Mouse (Mus musculus) right cerebral cortex, postnatal 14 days (tissue): ENCODE measurements around the gene Caprin1.

Experiments used
- DNase-seq: peaks from one replicate; pipeline ENCODE4 v3.0.0; 2022

Caprin1 gene

DNA sequence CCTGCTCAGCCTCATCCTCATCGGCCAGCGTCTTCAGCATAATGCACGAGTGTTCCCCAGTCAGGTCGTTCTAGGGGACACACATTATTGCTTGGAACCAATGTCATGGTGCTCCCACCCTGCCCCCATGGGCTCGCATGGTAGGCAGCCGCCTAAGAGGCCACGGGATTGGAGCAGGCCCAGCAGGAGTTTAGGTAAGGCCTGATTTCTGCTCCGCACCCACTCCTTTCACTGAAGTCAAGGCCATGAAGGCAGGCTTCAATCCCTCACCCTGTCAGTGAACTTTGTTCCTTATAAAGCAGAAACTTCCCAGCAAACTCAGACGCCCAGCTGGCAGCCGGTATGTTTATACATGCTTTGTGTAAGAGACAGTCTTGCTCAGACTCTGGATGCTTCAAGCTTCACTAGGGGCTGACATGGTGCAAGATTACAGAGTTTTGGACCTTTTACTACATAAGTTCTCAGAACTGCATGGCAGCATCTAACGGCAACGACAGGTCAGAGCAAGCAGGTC is 69.4 kb downstream of the Caprin1 start:
- no peak for DNase-seq

DNA sequence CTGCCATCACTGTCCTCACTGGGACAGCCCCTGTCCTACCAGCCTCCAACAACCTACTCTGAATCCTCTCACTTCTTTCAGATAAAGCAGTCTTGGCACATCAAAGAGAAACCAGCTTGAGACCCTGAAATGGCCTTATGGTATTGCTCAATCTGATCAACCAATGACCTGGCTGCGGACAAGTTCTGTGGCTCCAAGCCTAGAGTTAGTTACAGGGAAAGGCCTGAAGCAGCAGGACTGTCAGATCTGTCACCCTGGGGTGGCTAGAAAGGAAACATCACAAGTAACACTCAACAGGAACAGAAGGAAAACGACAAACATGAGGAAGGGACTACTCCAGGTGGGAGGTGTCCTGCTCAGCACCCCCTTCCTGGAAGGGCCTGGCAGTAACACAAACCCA is 72.9 kb downstream of the Caprin1 start:
- no peak for DNase-seq

DNA sequence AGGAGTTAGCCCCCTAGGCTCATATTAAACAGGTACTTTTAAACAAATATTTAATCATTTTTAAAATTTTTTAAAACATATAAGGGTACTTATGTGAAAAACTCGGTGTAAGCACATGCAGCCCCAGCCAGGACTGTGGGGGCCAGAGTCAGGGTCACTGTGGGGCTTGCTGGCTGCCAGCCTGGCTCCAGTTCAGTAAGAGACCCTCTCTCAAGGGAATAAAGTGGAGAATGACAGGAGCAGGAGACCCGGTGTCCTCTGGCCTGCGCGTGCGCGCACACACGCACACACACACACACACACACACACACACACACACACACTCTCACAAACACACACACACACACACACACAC is 78.2 kb downstream of the Caprin1 start:
- DNase-seq: no peak

DNA sequence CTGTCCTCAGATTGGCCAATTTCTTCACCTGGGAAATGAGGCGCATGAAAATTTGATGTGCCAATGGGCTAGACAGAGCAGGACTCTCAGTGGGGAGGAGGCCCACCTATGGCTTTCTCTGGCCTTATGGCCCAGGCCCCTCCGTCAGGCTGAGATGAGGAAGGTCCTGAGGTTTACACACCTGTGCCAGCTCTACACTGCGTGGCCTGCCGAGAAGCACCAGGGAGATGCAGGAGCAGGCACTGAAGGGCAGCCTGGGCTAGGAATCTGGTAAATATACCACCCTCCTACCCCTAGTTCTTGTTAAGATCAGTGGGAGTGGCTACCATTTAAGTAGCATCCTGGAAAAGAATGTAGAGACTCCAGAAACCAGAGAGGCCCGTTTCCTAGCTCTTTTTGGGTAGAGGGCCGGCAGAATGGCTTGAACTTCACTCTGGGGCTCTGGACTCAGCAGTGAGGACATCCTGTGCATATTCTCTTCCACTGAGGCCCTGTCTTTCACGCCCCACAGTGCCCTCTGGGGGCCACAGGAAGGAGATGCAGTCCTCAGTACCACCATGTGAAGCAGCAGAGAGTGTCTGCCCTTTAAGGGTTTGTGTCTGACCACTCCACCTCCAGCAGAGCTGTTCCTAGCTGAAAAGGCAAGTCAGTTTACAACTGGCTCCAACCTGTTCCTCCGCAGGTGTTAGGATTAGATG is 78.7 kb downstream of the Caprin1 start:
- DNase-seq: peak; percentile 71

DNA sequence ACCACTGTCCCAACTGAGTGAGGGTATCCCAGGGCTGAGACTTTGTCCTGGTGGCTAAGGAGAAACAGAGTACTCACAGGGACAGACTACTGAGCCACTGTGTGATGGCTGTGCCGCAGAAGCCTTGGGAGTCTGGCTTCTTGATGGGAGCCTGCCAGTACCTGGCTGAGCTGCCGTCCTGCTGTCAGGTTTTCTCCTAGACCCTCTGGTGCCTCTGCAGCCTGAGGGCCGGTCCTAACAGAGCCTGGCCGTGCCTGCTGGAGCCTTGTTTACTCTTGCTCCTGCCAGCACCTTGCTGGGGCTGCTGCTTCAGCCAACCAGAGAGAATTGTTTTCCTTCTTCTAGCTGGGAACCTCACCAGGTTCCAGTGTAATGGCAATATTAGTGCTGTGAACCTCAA is 83.0 kb downstream of the Caprin1 start:
- DNase-seq: no peak

DNA sequence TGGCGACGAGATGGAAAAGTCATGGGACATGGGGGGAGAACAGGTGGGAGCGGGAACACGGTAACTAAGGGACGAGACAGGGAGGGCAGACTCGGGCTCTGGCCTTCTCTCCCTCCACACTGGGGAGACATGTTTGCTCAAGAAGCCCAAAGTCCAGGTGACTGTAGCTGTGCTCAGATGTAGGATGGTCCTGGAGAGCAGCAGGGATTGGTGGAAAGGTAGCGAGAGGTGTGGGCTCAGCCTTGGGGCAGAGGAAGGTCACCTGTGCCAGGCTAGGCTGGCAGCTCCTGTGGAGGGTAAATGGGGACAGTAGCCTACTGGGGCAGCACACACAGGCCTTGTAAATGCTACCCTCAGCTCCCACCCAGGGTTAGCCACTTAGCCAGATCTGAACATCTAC is 83.6 kb downstream of the Caprin1 start:
- DNase-seq: no peak
